7 mouse cellular contexts compared by ENCODE assay signal in genomic region chr15:62295233-62295927, GRCm38 (mm10).
DNase-seq lines count a peak whose midpoint lies in the region; ATAC-seq lines count a peak whose summit lies in the region.

No protein-coding gene starts in this region.

- H3K27me3 ChIP-seq in hindbrain, embryonic 16.5 days (replicated peaks; ENCODE audit: control insufficient read depth, insufficient read depth, low read length), result no peaks in the 10 kb centered on the region

- DNase-seq in MN1 (ENCODE audit: low spot score), result peak; percentile 81
- peak; percentile 78 for DNase-seq in adrenal gland, postnatal 14 days
- DNase-seq in left cerebral cortex, adult 11 months (ENCODE audit: low spot score), result peak; percentile 4
- peak; percentile 25 for DNase-seq in ovary, postnatal 10 days (ENCODE audit: low spot score)
- no peak for DNase-seq in natural killer cell, adult 2 months (ENCODE audit: low spot score in 2 of 2)

- H3K9ac ChIP-seq in hindbrain, embryonic 16.5 days (ENCODE audit: low read depth, low read length), result no peak overlapping the region

- peaks cover 9% of the 10 kb centered on the region for H3K4me1 ChIP-seq in hindbrain, embryonic 16.5 days (ENCODE audit: control insufficient read depth, insufficient read depth, low read depth, low read length)

- no peaks in the 10 kb centered on the region for H3K36me3 ChIP-seq in hindbrain, embryonic 16.5 days (ENCODE audit: control insufficient read depth, insufficient read depth, low read length)

- no peak overlapping the region for H3K4me2 ChIP-seq in hindbrain, embryonic 16.5 days (ENCODE audit: low read length)

- ATAC-seq in frontal cortex, adult (ENCODE audit: low TSS enrichment), result peak; percentile 77
- ATAC-seq in hindbrain, embryonic 16.5 days, result 0 out of 2 replicates have a peak, but pooled peaks have one; percentile 24

- no peaks in the 10 kb centered on the region for H3K9me3 ChIP-seq in hindbrain, embryonic 16.5 days (ENCODE audit: control insufficient read depth, low read length)

- WGBS in hindbrain, embryonic 16.5 days, result 38% methylated on average over 8 of the region's 8 CpGs

- no peak overlapping the region for H3K4me3 ChIP-seq in hindbrain, embryonic 16.5 days (ENCODE audit: low read length)

- no peak overlapping the region for H3K27ac ChIP-seq in hindbrain, embryonic 16.5 days (ENCODE audit: low read depth, low read length)

Comparison
In these comparisons a context has a peak if more than half of its experiments do, and no peak if none do; other contexts are left out.
1. DNase-seq: peak in MN1 (single experiment), adrenal gland, postnatal 14 days (single experiment), left cerebral cortex, adult 11 months (single experiment) and ovary, postnatal 10 days (single experiment); none in natural killer cell, adult 2 months (0 of 2).